Mouse (Mus musculus) skeletal muscle tissue, adult 2 months (tissue): ENCODE results near the gene Slc22a15.

ENCODE experiments used
- DNase-seq: peaks from one replicate; pipeline ENCODE4 v3.0.0-alpha.2; 2012; ENCODE audit warnings: low read depth, low spot score

Gene Slc22a15

GRCm38 (mm10) chr3:101923843-101924740, at the start of gene Slc22a15:
TSS of gene Slc22a15 (minus strand) at chr3:101924453.
- peak; percentile 24 for DNase-seq

GRCm38 (mm10) chr3:101966825-101967558, 42.7 kb upstream of the Slc22a15 start:
- DNase-seq = no peak

GRCm38 (mm10) chr3:101964352-101964751, 40.1 kb upstream of the Slc22a15 start:
- no peak for DNase-seq

- no peak for DNase-seq
Observed at GRCm38 (mm10) chr3:101963501-101963900, 39.2 kb upstream of the Slc22a15 start.

- DNase-seq = no peak
Observed at GRCm38 (mm10) chr3:101961146-101961835, 37.0 kb upstream of the Slc22a15 start.

- DNase-seq = no peak
Observed at GRCm38 (mm10) chr3:101958047-101958446, 33.8 kb upstream of the Slc22a15 start.

GRCm38 (mm10) chr3:101953506-101953905, 29.3 kb upstream of the Slc22a15 start:
- no peak for DNase-seq

- DNase-seq = no peak
Observed at GRCm38 (mm10) chr3:101952577-101952976, 28.3 kb upstream of the Slc22a15 start.

GRCm38 (mm10) chr3:101948572-101948971, 24.3 kb upstream of the Slc22a15 start:
- peak; percentile 63 for DNase-seq

- DNase-seq = peak; percentile 13
Observed at GRCm38 (mm10) chr3:101947250-101947649, 23.0 kb upstream of the Slc22a15 start.

- DNase-seq = no peak
Observed at GRCm38 (mm10) chr3:101945257-101945656, 21.0 kb upstream of the Slc22a15 start.

GRCm38 (mm10) chr3:101940418-101940817, 16.2 kb upstream of the Slc22a15 start:
- no peak for DNase-seq

- no peak for DNase-seq
Observed at GRCm38 (mm10) chr3:101939865-101940264, 15.6 kb upstream of the Slc22a15 start.

- no peak for DNase-seq
Observed at GRCm38 (mm10) chr3:101939152-101939551, 14.9 kb upstream of the Slc22a15 start.

GRCm38 (mm10) chr3:101936369-101936768, 12.1 kb upstream of the Slc22a15 start:
- no peak for DNase-seq

GRCm38 (mm10) chr3:101933820-101934219, 9.6 kb upstream of the Slc22a15 start:
- DNase-seq = no peak

GRCm38 (mm10) chr3:101929105-101929876, 5.0 kb upstream of the Slc22a15 start:
- no peak for DNase-seq

GRCm38 (mm10) chr3:101926636-101927035, 2.4 kb upstream of the Slc22a15 start:
- DNase-seq = no peak

- DNase-seq = no peak
Observed at GRCm38 (mm10) chr3:101925663-101926062, 1.4 kb upstream of the Slc22a15 start.

- no peak for DNase-seq
Observed at GRCm38 (mm10) chr3:101922366-101922765, 1.9 kb downstream of the Slc22a15 start.

GRCm38 (mm10) chr3:101918526-101918925, 5.7 kb downstream of the Slc22a15 start:
- DNase-seq = no peak
